Mouse (Mus musculus) leukemia stem cell, adult 10-12 weeks (primary cell): ENCODE measurements around the gene Usp22. TPM values are rescaled to one million over a fixed set of nuclear protein-coding genes. Genes with fewer than 3 reads are reported as not detected.

Experiments
- polyA plus RNA-seq: library from polyadenylated mRNA; stranded (reverse); fragments of >175 nt; gene quantifications from 2 replicates; pipeline ENCODE4 v1.2.3, GENCODE M21; 2012; ENCODE audit warnings: low replicate concordance

Usp22 gene
- 3.5 and 13.4 TPM in 2 replicates for polyA plus RNA-seq

GRCm38 (mm10) chr11:61174821-61175658 lies at the start of gene Usp22:
Usp22 (minus strand) TSS chr11:61175055.

GRCm38 (mm10) chr11:61207487-61208246 lies 32.8 kb upstream of the Usp22 start, which contains the start of gene Aldh3a1:
Aldh3a1 (plus strand) TSS chr11:61207537.

GRCm38 (mm10) chr11:61126606-61127355 lies 48.1 kb downstream of the Usp22 start, which contains the start of gene Tnfrsf13b:
Tnfrsf13b (plus strand) TSS chr11:61126755.

Other genes starting within 250 kb of the Usp22 start
- gene Map2k3, start 243.0 kb downstream of the Usp22 start, polyA plus RNA-seq = 139 and 192 TPM in 2 replicates
- gene Kcnj12, start 152.5 kb downstream of the Usp22 start, polyA plus RNA-seq = 0.16 TPM in 1 of 2 replicates, not detected in the other
- 74.3 and 118 TPM in 2 replicates for gene Tnfrsf13b, start 48.3 kb downstream of the Usp22 start, polyA plus RNA-seq
- gene Aldh3a1, start 32.5 kb upstream of the Usp22 start, polyA plus RNA-seq = not detected in 2 replicates
- gene Aldh3a2, start 92.4 kb upstream of the Usp22 start, polyA plus RNA-seq = 5.4 and 6.1 TPM in 2 replicates
- not detected in 2 replicates for gene Slc47a2, start 167.8 kb upstream of the Usp22 start, polyA plus RNA-seq
- gene Slc47a1, start 203.3 kb upstream of the Usp22 start, polyA plus RNA-seq = not detected in 2 replicates